Comparison of ENCODE assay signal across 15 mouse cellular contexts in genomic region chr12:70906867-70907266, GRCm38 (mm10). TPM values are rescaled to one million over a fixed set of nuclear protein-coding genes. Genes with fewer than 3 reads are reported as not detected.
DNase-seq lines count a peak whose midpoint lies in the region; ATAC-seq and TF ChIP-seq lines count a peak whose summit lies in the region.
"Had no signal": no experiment of that assay in that cellular context is flagged by ENCODE, and none has a peak within 500 bp of the region (broad histone marks: within the 10 kb centered on the region; RNA-seq: fewer than 3 reads in every experiment).

No protein-coding gene starts in this region.

- peak; percentile 51 for DNase-seq in gastrocnemius, adult 18-20 months (ENCODE audit: low spot score)
- no peak for DNase-seq in gastrocnemius, adult 8-10 months (ENCODE audit: low spot score in 2 of 2)
- DNase-seq in lung, postnatal 10 days = peak; percentile 51
- no peak for DNase-seq in lung, adult 2 months
- peak; percentile 73 for DNase-seq in heart, adult 9 months (ENCODE audit: low spot score in 2 of 2)
- DNase-seq in midbrain, embryonic 10.5 days (ENCODE audit: low spot score) = no peak
- DNase-seq: adrenal gland, postnatal 14 days; B cell, adult 2 months; cerebellum, adult 11-12 months; lung, embryonic 14.5 days; right cerebral cortex, postnatal 4 days; thymus, adult 18-20 months had no signal

- no peak overlapping the region for H3K4me2 ChIP-seq in stomach, embryonic 14.5 days (replicated peaks; ENCODE audit: low read depth, low read length)
- H3K4me2 ChIP-seq in forebrain, embryonic 12.5 days = no peak overlapping the region
- H3K4me2 ChIP-seq: embryonic facial prominence, embryonic 12.5 days; lung, embryonic 14.5 days had no signal

- peak overlapping the region; percentile 44; the same call in 1 of the 2 replicates for H3K27ac ChIP-seq in stomach, embryonic 14.5 days (ENCODE audit: low read length)
- no peak overlapping the region for H3K27ac ChIP-seq in midbrain, embryonic 10.5 days (replicated peaks)
- no peak overlapping the region for H3K27ac ChIP-seq in forebrain, embryonic 12.5 days
- H3K27ac ChIP-seq: embryonic facial prominence, embryonic 12.5 days had no signal

- 39% methylated on average over 9 of the region's 9 CpGs for WGBS in lung, adult 2 months
- WGBS in stomach, embryonic 14.5 days = 57% methylated on average over 9 of the region's 9 CpGs
- WGBS in midbrain, embryonic 10.5 days = 91% methylated on average over 9 of the region's 9 CpGs
- 90% methylated on average over 9 of the region's 9 CpGs for WGBS in forebrain, embryonic 12.5 days

- no peak overlapping the region for H3K9ac ChIP-seq in stomach, embryonic 14.5 days (replicated peaks; ENCODE audit: low read depth, low read length)
- no peak overlapping the region for H3K9ac ChIP-seq in forebrain, embryonic 12.5 days
- H3K9ac ChIP-seq: embryonic facial prominence, embryonic 12.5 days; lung, embryonic 14.5 days had no signal

- TF ChIP-seq CTCF in lung, adult 2 months (IDR thresholded peaks at IDR 0.05; ENCODE audit: insufficient read depth, low read length) = no peak

- ATAC-seq in stomach, embryonic 14.5 days (ENCODE audit: insufficient number of reproducible peaks, insufficient read depth, low FRiP score, low read depth) = no peak
- no peak for ATAC-seq in forebrain, embryonic 12.5 days (ENCODE audit: low FRiP score)

- no peak overlapping the region for H3K4me3 ChIP-seq in lung, adult 2 months (replicated peaks; ENCODE audit: extremely low read depth, low read depth, low read length)
- H3K4me3 ChIP-seq in stomach, embryonic 14.5 days (ENCODE audit: low read depth, low read length) = no peak overlapping the region
- H3K4me3 ChIP-seq in midbrain, embryonic 10.5 days = no peak overlapping the region
- no peak overlapping the region for H3K4me3 ChIP-seq in forebrain, embryonic 12.5 days (replicated peaks)
- H3K4me3 ChIP-seq: embryonic facial prominence, embryonic 12.5 days had no signal

- no peaks in the 10 kb centered on the region; the same call in 1 of the 2 replicates for H3K9me3 ChIP-seq in stomach, embryonic 14.5 days (ENCODE audit: control insufficient read depth, low read depth, low read length)
- H3K9me3 ChIP-seq in midbrain, embryonic 10.5 days (replicated peaks) = no peaks in the 10 kb centered on the region
- no peaks in the 10 kb centered on the region for H3K9me3 ChIP-seq in forebrain, embryonic 12.5 days
- H3K9me3 ChIP-seq: embryonic facial prominence, embryonic 12.5 days had no signal

- peaks cover 4% of the 10 kb centered on the region; the same call in 1 of the 2 replicates for H3K4me1 ChIP-seq in lung, adult 2 months (ENCODE audit: control insufficient read depth, insufficient read depth, low read length)
- no peaks in the 10 kb centered on the region for H3K4me1 ChIP-seq in stomach, embryonic 14.5 days (ENCODE audit: control insufficient read depth, insufficient read depth, low read length)
- peaks cover 8% of the 10 kb centered on the region for H3K4me1 ChIP-seq in midbrain, embryonic 10.5 days
- H3K4me1 ChIP-seq in forebrain, embryonic 12.5 days = peaks cover 2% of the 10 kb centered on the region; the same call in 1 of the 2 replicates
- H3K4me1 ChIP-seq: embryonic facial prominence, embryonic 12.5 days had no signal

- no peaks in the 10 kb centered on the region for H3K27me3 ChIP-seq in stomach, embryonic 14.5 days (ENCODE audit: control insufficient read depth, insufficient read depth, low read length)
- H3K27me3 ChIP-seq in midbrain, embryonic 10.5 days (ENCODE audit: low read depth, poor library complexity, severe bottlenecking) = 0 out of 2 replicates have a peak, but pooled peaks cover 3% of the 10 kb centered on the region
- H3K27me3 ChIP-seq in forebrain, embryonic 12.5 days = no peaks in the 10 kb centered on the region
- H3K27me3 ChIP-seq: embryonic facial prominence, embryonic 12.5 days had no signal

- H3K36me3 ChIP-seq in stomach, embryonic 14.5 days (ENCODE audit: control insufficient read depth, insufficient read depth, low read length) = 0 out of 2 replicates have a peak, but pooled peaks cover 3% of the 10 kb centered on the region
- H3K36me3 ChIP-seq in midbrain, embryonic 10.5 days = peaks cover 8% of the 10 kb centered on the region
- H3K36me3 ChIP-seq in forebrain, embryonic 12.5 days (replicated peaks) = 0 out of 2 replicates have a peak, but pooled peaks cover 4% of the 10 kb centered on the region

- no peak for TF ChIP-seq POLR2A in lung, adult 2 months (IDR thresholded peaks at IDR 0.05; ENCODE audit: borderline replicate concordance, extremely low read depth, low read depth, low read length)

RNA-seq across cellular contexts. Expression of gene Actr10, which starts 30.8 kb away (rescaled TPM):
- 100 to 1,000 TPM in 1 of 2 experiments, 10 to 100 TPM in 1; 93.2 to 103 TPM for total RNA-seq in gastrocnemius, adult 18-20 months (2021)
- 100 to 1,000 TPM in 1 of 4 experiments, 10 to 100 TPM in 3; 91.7 to 107 (median 95.3) TPM for total RNA-seq in gastrocnemius, adult 8-10 months (2022)
- 11.7 and 26.5 TPM in 2 replicates for polyA plus RNA-seq in lung, adult 2 months (2012; rRNA removed)
- polyA plus RNA-seq in stomach, embryonic 14.5 days (2014; fragmentation: Nextera tagmentation; extraction: Ambion mirVana) = 226 and 257 TPM in 2 replicates
- 225 and 228 TPM in 2 replicates for polyA plus RNA-seq in midbrain, embryonic 10.5 days (2016; fragmentation: Nextera tagmentation; extraction: Ambion mirVana)
- 248 and 252 TPM in 2 replicates for polyA plus RNA-seq in forebrain, embryonic 12.5 days (2016; fragmentation: Nextera tagmentation; extraction: Ambion mirVana)

Comparison
In these comparisons a context has a peak if more than half of its experiments do, and no peak if none do; other contexts are left out.
1. DNase-seq: peak in gastrocnemius, adult 18-20 months (single experiment), lung, postnatal 10 days (single experiment) and heart, adult 9 months (2 of 2); none in gastrocnemius, adult 8-10 months (0 of 2), lung, adult 2 months (single experiment) and midbrain, embryonic 10.5 days (single experiment).